Mouse (Mus musculus) spleen, adult 2 months (tissue): Measurements from ENCODE around the gene Gcm2.

Source experiments
- CTCF ChIP-seq: fragments of 200-500 bp; IDR thresholded peaks from 2 replicates; pipeline ENCODE4 v1.5.1; 2011; ENCODE audit warnings: mild to moderate bottlenecking, inconsistent platforms; ENCODE audit not compliant: insufficient read depth, insufficient read length, insufficient replicate concordance; ENCODE audit errors: extremely low read depth
- POLR2A ChIP-seq: fragments of 200-500 bp; IDR thresholded peaks from 2 replicates; pipeline ENCODE4 v1.6.1; 2011; ENCODE audit warnings: low read depth, low read length, inconsistent platforms

DNA sequence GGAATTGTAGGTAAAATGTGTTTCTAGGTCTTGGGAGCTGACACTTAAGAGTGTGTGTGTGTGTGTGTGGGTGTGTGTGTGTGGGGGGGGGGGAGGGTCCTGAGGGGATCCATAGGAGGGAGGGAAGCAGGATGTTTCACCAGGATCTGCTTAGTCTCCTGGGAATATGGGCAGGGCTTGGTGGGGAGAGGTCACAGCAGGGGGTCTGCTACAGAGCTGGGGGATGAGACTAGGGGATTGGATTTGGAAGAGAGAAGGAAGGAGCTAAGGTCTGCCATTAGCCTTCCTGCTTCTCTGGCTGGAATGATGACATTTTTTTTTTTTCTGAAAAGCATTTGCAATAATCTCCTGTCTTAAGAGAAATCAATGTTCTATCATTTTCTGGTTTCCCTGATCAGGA, 22.1 kb downstream of the Gcm2 start:
- TF ChIP-seq CTCF (no peak), POLR2A (no peak)
